Mouse (Mus musculus) CH12.LX (cell line): ENCODE measurements around the gene Son. TPM values are rescaled to one million over a fixed set of nuclear protein-coding genes. Genes with fewer than 3 reads are reported as not detected.

ENCODE experiments used
- DNase-seq: peaks from one replicate; pipeline ENCODE4 v3.0.0-alpha.2; 2013; ENCODE audit errors: extremely low read depth
- H3K27ac ChIP-seq: 2 replicates; pipeline ENCODE4 v1.5.1; 2012; ENCODE audit warnings: low read depth, mild to moderate bottlenecking, control low read depth, moderate library complexity; ENCODE audit not compliant: insufficient read depth
- H3K27me3 ChIP-seq: replicated peaks from 2 replicates; pipeline ENCODE3; 2012; ENCODE audit warnings: inconsistent platforms
- H3K36me3 ChIP-seq, 2 experiments: replicated peaks in 1 of 2; 2 replicates each; pipeline versions ENCODE3 to v1.6.1; 2012; ENCODE audit warnings: inconsistent platforms in 1 of 2, low read length in 1 of 2, mild to moderate bottlenecking in 1 of 2, mixed read lengths in 1 of 2, moderate library complexity in 1 of 2; ENCODE audit not compliant: control insufficient read depth in 1 of 2, insufficient read depth in 1 of 2
- H3K4me1 ChIP-seq, 2 experiments: 2 replicates each; pipeline ENCODE4 v1.6.1; 2012; ENCODE audit warnings: inconsistent platforms in 1 of 2, moderate library complexity in 1 of 2; ENCODE audit not compliant: insufficient read depth in 2 of 2, control insufficient read depth in 1 of 2
- H3K4me2 ChIP-seq: 2 replicates; pipeline ENCODE4 v1.6.1; 2012; ENCODE audit warnings: low read depth, mild to moderate bottlenecking, control low read depth; ENCODE audit not compliant: poor library complexity, insufficient read depth, severe bottlenecking
- H3K4me3 ChIP-seq, 3 experiments: fragments of 150-350 bp in 1 of 3; sonication (generic) in 1 of 3; replicated peaks in 1 of 3; 2 replicates each; pipeline versions ENCODE3 to v1.5.1; 2011 to 2012; ENCODE audit warnings: low read depth in 2 of 3, low read length in 2 of 3, mild to moderate bottlenecking in 2 of 3, moderate library complexity in 2 of 3, control low read depth in 1 of 3, improper control_type of control experiment in 1 of 3, inconsistent platforms in 1 of 3, mixed read lengths in 1 of 3; ENCODE audit not compliant: poor library complexity in 1 of 3
- H3K79me2 ChIP-seq: replicated peaks from 2 replicates; pipeline ENCODE4 v1.6.1; 2012; ENCODE audit warnings: mild to moderate bottlenecking, moderate library complexity; ENCODE audit not compliant: control insufficient read depth, poor library complexity, insufficient read depth, severe bottlenecking; ENCODE audit errors: extremely low read depth
- H3K9ac ChIP-seq: 2 replicates; pipeline ENCODE4 v1.6.1; 2012; ENCODE audit warnings: low read depth, mild to moderate bottlenecking, control low read depth, moderate library complexity; ENCODE audit not compliant: insufficient read depth
- H3K9me3 ChIP-seq: replicated peaks from 2 replicates; pipeline ENCODE3; 2012; ENCODE audit warnings: low read length, inconsistent platforms, mixed read lengths
- BHLHE40 ChIP-seq: IDR thresholded peaks from 2 replicates; pipeline ENCODE4 v1.6.1; 2011; ENCODE audit warnings: mild to moderate bottlenecking, low read depth, low read length, improper control_type of control experiment
- CHD1 ChIP-seq: IDR thresholded peaks from 2 replicates; pipeline ENCODE4 v1.6.1; 2012; ENCODE audit warnings: low read depth, low read length, improper control_type of control experiment, inconsistent platforms
- CHD2 ChIP-seq: IDR thresholded peaks from 2 replicates; pipeline ENCODE4 v1.6.1; 2011; ENCODE audit warnings: low read length, improper control_type of control experiment
- CTCF ChIP-seq, 2 experiments: IDR thresholded peaks in 1 of 2; conservative IDR thresholded peaks in 1 of 2; 2 replicates each; pipeline ENCODE4 v1.5.1; 2011 to 2012; ENCODE audit warnings: low read depth in 2 of 2, low read length in 2 of 2, improper control_type of control experiment in 1 of 2, inconsistent platforms in 1 of 2, mild to moderate bottlenecking in 1 of 2, moderate library complexity in 1 of 2
- ELF1 ChIP-seq: IDR thresholded peaks from 2 replicates; pipeline ENCODE4 v1.6.1; 2014; ENCODE audit warnings: low read depth, mild to moderate bottlenecking, inconsistent platforms, low read length, improper control_type of control experiment
- EP300 ChIP-seq: IDR thresholded peaks from 2 replicates; pipeline ENCODE4 v1.6.1; 2011; ENCODE audit warnings: low read length, improper control_type of control experiment
- ETS1 ChIP-seq: conservative IDR thresholded peaks from 2 replicates; pipeline ENCODE4 v1.6.1; 2012; ENCODE audit warnings: low read depth, mild to moderate bottlenecking, inconsistent platforms, low read length, improper control_type of control experiment, moderate library complexity
- GABPA ChIP-seq: IDR thresholded peaks from 2 replicates; pipeline ENCODE4 v1.6.1; 2012; ENCODE audit warnings: low read depth, low read length, improper control_type of control experiment, inconsistent platforms; ENCODE audit not compliant: insufficient replicate concordance
- IRF4 ChIP-seq: IDR thresholded peaks from 2 replicates; pipeline ENCODE4 v1.6.1; 2014; ENCODE audit warnings: low read depth, mild to moderate bottlenecking, inconsistent platforms, low read length, improper control_type of control experiment
- MAFK ChIP-seq: IDR thresholded peaks from 2 replicates; pipeline ENCODE4 v1.6.1; 2011; ENCODE audit warnings: low read length, improper control_type of control experiment; ENCODE audit not compliant: insufficient replicate concordance
- MAX ChIP-seq: IDR thresholded peaks from 2 replicates; pipeline ENCODE4 v1.6.1; 2011; ENCODE audit warnings: low read length, improper control_type of control experiment
- MAZ ChIP-seq: IDR thresholded peaks from 2 replicates; pipeline ENCODE4 v1.6.1; 2012; ENCODE audit warnings: low read depth, mild to moderate bottlenecking, inconsistent platforms, low read length, improper control_type of control experiment, moderate library complexity
- MEF2A ChIP-seq: IDR thresholded peaks from 2 replicates; pipeline ENCODE4 v1.6.1; 2014; ENCODE audit warnings: low read depth, mild to moderate bottlenecking, inconsistent platforms, low read length, improper control_type of control experiment, borderline replicate concordance
- MXI1 ChIP-seq: IDR thresholded peaks from 2 replicates; pipeline ENCODE4 v1.6.1; 2011; ENCODE audit warnings: mild to moderate bottlenecking, low read depth, low read length, improper control_type of control experiment
- MYC ChIP-seq: IDR thresholded peaks from 2 replicates; pipeline ENCODE4 v1.6.1; 2011; ENCODE audit warnings: low read depth, mild to moderate bottlenecking, improper control_type of control experiment, low read length
- NELFE ChIP-seq: IDR thresholded peaks from 2 replicates; pipeline ENCODE4 v1.6.1; 2011; ENCODE audit warnings: low read depth, low read length, improper control_type of control experiment
- PAX5 ChIP-seq: IDR thresholded peaks from 2 replicates; pipeline ENCODE4 v1.6.1; 2012; ENCODE audit warnings: low read length, inconsistent platforms, mixed read lengths
- POLR2A ChIP-seq: IDR thresholded peaks from 2 replicates; pipeline ENCODE4 v1.6.1; 2011; ENCODE audit warnings: low read depth, mild to moderate bottlenecking, improper control_type of control experiment, low read length
- POLR2AphosphoS2 ChIP-seq: IDR thresholded peaks from 2 replicates; pipeline ENCODE4 v1.6.1; 2011; ENCODE audit warnings: low read depth, low read length, improper control_type of control experiment
- RCOR1 ChIP-seq: conservative IDR thresholded peaks from 2 replicates; pipeline ENCODE4 v1.6.1; 2012; ENCODE audit warnings: low read depth, mild to moderate bottlenecking, inconsistent platforms, low read length, improper control_type of control experiment
- SIN3A ChIP-seq: IDR thresholded peaks from 2 replicates; pipeline ENCODE4 v1.6.1; 2012; ENCODE audit warnings: low read length, improper control_type of control experiment, inconsistent platforms
- SMC3 ChIP-seq: IDR thresholded peaks from 2 replicates; pipeline ENCODE4 v1.6.1; 2011; ENCODE audit warnings: low read depth, low read length, improper control_type of control experiment
- TBP ChIP-seq: conservative IDR thresholded peaks from 2 replicates; pipeline ENCODE4 v1.6.1; 2011; ENCODE audit warnings: low read depth, low read length, improper control_type of control experiment
- UBTF ChIP-seq: IDR thresholded peaks from 2 replicates; pipeline ENCODE4 v1.6.1; 2012; ENCODE audit warnings: low read depth, mild to moderate bottlenecking, inconsistent platforms, low read length, improper control_type of control experiment, moderate library complexity
- USF2 ChIP-seq: conservative IDR thresholded peaks from 2 replicates; pipeline ENCODE4 v1.6.1; 2011; ENCODE audit warnings: low read depth, low read length, improper control_type of control experiment
- ZC3H11A ChIP-seq: IDR thresholded peaks from 2 replicates; pipeline ENCODE4 v1.6.1; 2012; ENCODE audit warnings: low read depth, mild to moderate bottlenecking, inconsistent platforms, low read length, improper control_type of control experiment
- ZKSCAN1 ChIP-seq: IDR thresholded peaks from 2 replicates; pipeline ENCODE4 v1.6.1; 2012; ENCODE audit warnings: low read depth, inconsistent platforms, low read length, improper control_type of control experiment, borderline replicate concordance
- ZMIZ1 ChIP-seq: IDR thresholded peaks from 2 replicates; pipeline ENCODE4 v1.6.1; 2012; ENCODE audit warnings: low read depth, mild to moderate bottlenecking, inconsistent platforms, low read length, improper control_type of control experiment
- ZNF384 ChIP-seq: IDR thresholded peaks from 2 replicates; pipeline ENCODE4 v1.6.1; 2012; ENCODE audit warnings: low read depth, low read length, improper control_type of control experiment, inconsistent platforms
- dilution Hi-C: fragments of 300-500 bp; cut with MboI; formaldehyde crosslinking; loops from 2 replicates; pipeline ENCODE4 v1.14.3; 2020; ENCODE audit warnings: low sequenced_read_pairs; ENCODE audit not compliant: extremely low pct_unique_long_range_greater_than_20kb, extremely low pct_ligation_motif_present
- in situ Hi-C: fragments of 300-500 bp; cut with MboI; formaldehyde crosslinking; loops from 3 replicates; pipeline ENCODE4 v1.14.3; 2019; ENCODE audit warnings: low sequenced_read_pairs, low pct_ligation_motif_present, low pct_unique_long_range_greater_than_20kb, mixed read lengths
- polyA plus RNA-seq: library from polyadenylated mRNA; unstranded; fragments of >175 nt; gene quantifications from 2 replicates; pipeline ENCODE4 v1.2.1, GENCODE M21; 2012; ENCODE audit warnings: low read depth; ENCODE audit not compliant: insufficient read length
- total RNA-seq, 2 experiments: library from RNA; depleted of rRNA; stranded (reverse); fragments of 300-350 nt in 1 of 2; fragments of >200 nt in 1 of 2; gene quantifications; 2 replicates each; pipeline ENCODE4 v1.2.3; 2012 to 2014

The Son gene
- total and polyA plus RNA-seq, 3 experiments, result 126 to 271 (median 206) TPM

DNA sequence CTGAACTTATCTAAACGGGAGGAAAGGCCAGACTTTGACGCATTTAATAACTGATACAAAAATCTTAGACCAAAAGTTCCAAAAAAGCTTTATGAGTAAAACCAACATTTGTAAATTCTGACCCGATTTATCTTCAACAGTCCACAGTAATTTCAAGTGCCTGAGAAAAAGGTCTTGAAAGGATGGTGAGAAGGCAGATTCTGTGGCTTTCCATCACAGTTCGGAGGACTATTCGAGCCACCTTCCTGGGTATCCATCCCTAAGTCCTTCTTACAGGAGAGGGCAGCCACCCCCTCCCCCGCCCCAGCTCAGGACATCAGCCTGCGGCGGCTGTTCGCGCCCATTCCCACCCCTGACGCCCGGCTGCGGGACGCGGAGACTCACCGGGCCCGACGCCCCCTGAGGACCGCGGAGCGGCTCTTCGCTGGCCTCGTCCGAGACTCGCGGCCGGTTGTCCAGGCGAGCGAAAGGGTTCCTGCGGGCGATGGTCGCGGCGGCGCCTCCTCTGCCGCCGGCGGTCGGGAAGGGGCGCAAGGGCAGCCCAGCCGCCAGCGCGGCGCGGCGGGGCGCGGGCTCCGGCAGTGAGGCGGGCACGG lies 40.8 kb downstream of the Son start:
- Histone ChIP-seq H3K4me3 (peak overlapping the region; percentile 59 to 97 (median 87)), H3K79me2 (peaks cover 33% of the 10 kb centered on the region), H3K4me1 (peaks cover 10 to 54% of the 10 kb centered on the region in 2 experiments), H3K27ac (peak overlapping the region; percentile 70), H3K9ac (peak overlapping the region; percentile 84), H3K9me3 (no peaks in the 10 kb centered on the region), H3K27me3 (no peaks in the 10 kb centered on the region), H3K4me2 (peak overlapping the region; percentile 94), H3K36me3 (peaks cover 35 to 59% of the 10 kb centered on the region in 2 experiments)
- in situ Hi-C loops (no loop called here), dilution Hi-C loops (no loop called here)
- TF ChIP-seq SIN3A (peak; percentile 45; the same call in 1 of the 2 replicates), CHD2 (peak; percentile 56; the same call in 1 of the 2 replicates), UBTF (0 out of 2 replicates have a peak, but pooled peaks have one; percentile 59), MXI1 (no peak), SMC3 (no peak), EP300 (peak; percentile 31; the same call in 1 of the 2 replicates), RCOR1 (no peak), ZC3H11A (no peak), POLR2AphosphoS2 (no peak)
- no peak for DNase-seq

DNA sequence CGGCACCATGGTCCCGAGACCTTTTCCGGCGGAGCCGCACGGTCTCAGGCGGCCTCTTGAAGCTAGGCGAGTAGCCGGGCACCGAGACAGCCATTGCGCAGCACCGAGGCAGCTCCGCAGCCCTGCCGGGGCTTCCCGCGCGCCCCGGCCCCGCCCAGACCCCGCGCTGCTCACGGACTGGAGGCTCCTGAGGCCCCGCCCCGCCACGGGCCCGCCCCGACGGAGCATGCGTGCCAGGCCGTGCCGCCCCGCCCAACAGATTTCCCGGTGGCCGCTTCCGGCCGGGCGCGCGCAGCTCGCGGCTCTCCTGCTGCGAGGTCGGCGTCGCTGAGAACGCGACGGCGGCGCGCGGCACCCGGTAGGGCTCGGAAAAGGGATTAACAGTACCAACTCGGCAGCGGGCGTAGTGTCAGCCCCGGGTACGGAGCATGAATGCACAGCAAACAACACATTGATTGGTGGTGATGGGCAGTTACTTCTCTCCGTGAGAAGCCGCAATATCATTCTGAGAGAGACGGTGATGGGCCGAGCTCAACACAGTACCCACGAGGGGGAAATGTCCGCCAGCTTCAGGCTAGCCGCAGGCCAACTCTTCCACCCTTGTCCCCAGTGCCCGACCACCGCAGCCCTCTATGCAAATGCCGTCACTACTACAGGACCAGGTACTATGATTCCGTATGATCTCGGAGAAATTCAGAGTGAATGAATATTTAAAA lies 41.5 kb downstream of the Son start, which contains the start of gene Donson:
Donson (minus strand) TSS at position 152 of the 716 bp plus-strand sequence.
- peak within 1 kb of the TSS; percentile 93 for H3K27ac ChIP-seq
- no peaks in the 10 kb centered on the region for H3K27me3 ChIP-seq
- peaks cover 36 to 57% of the 10 kb centered on the region in 2 experiments for H3K36me3 ChIP-seq
- no peaks in the 10 kb centered on the region for H3K9me3 ChIP-seq
- peaks cover 10 to 54% of the 10 kb centered on the region in 2 experiments for H3K4me1 ChIP-seq
- peak; percentile 94 for DNase-seq
- in situ Hi-C loops, result no loop called here
- peaks cover 33% of the 10 kb centered on the region for H3K79me2 ChIP-seq
- H3K9ac ChIP-seq, result peak within 1 kb of the TSS; percentile 84
- dilution Hi-C loops, result no loop called here
- peak within 1 kb of the TSS; percentile 59 to 97 (median 87) for H3K4me3 ChIP-seq
- peak within 1 kb of the TSS; percentile 100 for H3K4me2 ChIP-seq
- TF ChIP-seq USF2, result no peak
- TF ChIP-seq GABPA, result no peak
- peak; percentile 52 for TF ChIP-seq IRF4
- TF ChIP-seq ZKSCAN1, result no peak
- TF ChIP-seq ETS1, result 0 out of 2 replicates have a peak, but pooled peaks have one; percentile 20
- TF ChIP-seq CHD2, result peak; percentile 31; the same call in 1 of the 2 replicates
- TF ChIP-seq NELFE, result peak; percentile 86; the same call in 1 of the 2 replicates
- TF ChIP-seq ZNF384, result no peak
- no peak; a peak in 1 of 4 replicates for TF ChIP-seq CTCF (conservative IDR thresholded peaks at IDR 0.05 in 1 of 2, IDR thresholded peaks at IDR 0.05 in 1 of 2; ENCODE audit: low read depth in 2 of 2, low read length in 2 of 2)
- TF ChIP-seq EP300, result no peak
- TF ChIP-seq MEF2A, result peak; percentile 21; the same call in 1 of the 2 replicates
- no peak for TF ChIP-seq MAFK
- 0 out of 2 replicates have a peak, but pooled peaks have one; percentile 63 for TF ChIP-seq MYC
- no peak for TF ChIP-seq PAX5
- peak; percentile 74 for TF ChIP-seq MAX
- no peak; the same call in 1 of the 2 replicates for TF ChIP-seq SMC3
- peak; percentile 91 for TF ChIP-seq POLR2AphosphoS2
- peak; percentile 92 for TF ChIP-seq ELF1
- TF ChIP-seq POLR2A, result peak; percentile 91
- peak; percentile 56; the same call in 1 of the 2 replicates for TF ChIP-seq BHLHE40
- peak; percentile 50; the same call in 1 of the 2 replicates for TF ChIP-seq UBTF
- 0 out of 2 replicates have a peak, but pooled peaks have one; percentile 18 for TF ChIP-seq TBP
- peak; percentile 78 for TF ChIP-seq MXI1
- TF ChIP-seq ZMIZ1, result peak; percentile 90; the same call in 1 of the 2 replicates
- TF ChIP-seq CHD1, result no peak; the same call in 1 of the 2 replicates
- TF ChIP-seq MAZ, result peak; percentile 55; the same call in 1 of the 2 replicates
- peak; percentile 43 for TF ChIP-seq RCOR1
